Mouse (Mus musculus): ENCODE measurements around the gene BC053393. TPM values are rescaled to one million over a fixed set of nuclear protein-coding genes. Genes with fewer than 3 reads are reported as not detected.

Gene BC053393
- polyA plus RNA-seq (2016; fragmentation: Nextera tagmentation; extraction: Ambion mirVana): not detected in 2 replicates

DNA sequence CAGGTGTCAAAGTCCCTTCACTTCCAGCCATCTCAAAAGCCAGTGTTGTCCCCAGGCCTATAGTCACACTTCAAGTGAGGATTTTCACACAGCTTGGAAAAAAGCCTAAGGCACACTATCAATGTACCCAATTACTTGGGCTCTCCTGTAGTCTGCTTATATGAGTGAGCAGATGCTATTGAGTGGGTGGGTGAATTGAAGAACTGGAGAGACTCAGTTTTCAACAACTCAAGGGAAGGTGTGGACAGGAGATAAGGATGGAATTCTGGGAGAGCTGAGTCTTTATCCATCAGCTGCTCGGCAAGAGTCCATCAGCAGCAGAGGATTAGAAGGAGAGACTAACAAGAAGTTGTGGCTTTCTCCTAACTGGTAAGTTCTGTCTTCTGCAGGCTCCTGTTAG lies at the start of gene BC053393:
TSS of gene BC053393 (plus strand) at position 210 of the 400 bp plus-strand sequence.
- 77% methylated on average over 1 of the region's 1 CpGs for WGBS
- H3K27me3 ChIP-seq (ENCODE audit: insufficient read depth, poor library complexity, severe bottlenecking): no peaks in the 10 kb centered on the region

GRCm38 (mm10) chr11:46522719-46523118 lies 48.6 kb upstream of the BC053393 start:
- H3K4me3 ChIP-seq: no peak overlapping the region
- H3K9me3 ChIP-seq: no peaks in the 10 kb centered on the region
- WGBS: 74% methylated on average over 3 of the region's 3 CpGs
- no peaks in the 10 kb centered on the region for H3K36me3 ChIP-seq
- no peaks in the 10 kb centered on the region for H3K4me1 ChIP-seq (replicated peaks)
- no peak overlapping the region for H3K27ac ChIP-seq
- H3K27me3 ChIP-seq (ENCODE audit: insufficient read depth, poor library complexity, severe bottlenecking): no peaks in the 10 kb centered on the region
- no peak for DNase-seq (ENCODE audit: low spot score)

More for the DNA sequence above, at the start of gene BC053393:
- Histone ChIP-seq H3K9me3 (no peaks in the 10 kb centered on the region), H3K4me3 (no peak within 1 kb of the TSS), H3K36me3 (no peaks in the 10 kb centered on the region), H3K27ac (no peak within 1 kb of the TSS), H3K4me1 (replicated peaks) (no peaks in the 10 kb centered on the region)
- DNase-seq (ENCODE audit: low spot score): no peak

GRCm38 (mm10) chr11:46523912-46524311 lies 47.4 kb upstream of the BC053393 start, which contains the start of gene Gm12169:
Gene Gm12169 (plus strand): TSS chr11:46524212.
- Histone ChIP-seq H3K27me3 (ENCODE audit: insufficient read depth, poor library complexity, severe bottlenecking) (no peaks in the 10 kb centered on the region), H3K9me3 (no peaks in the 10 kb centered on the region), H3K36me3 (no peaks in the 10 kb centered on the region), H3K4me1 (replicated peaks) (no peaks in the 10 kb centered on the region), H3K4me3 (no peak within 1 kb of the TSS), H3K27ac (no peak within 1 kb of the TSS)
- DNase-seq (ENCODE audit: low spot score): no peak
- WGBS: 87% methylated on average over 2 of the region's 2 CpGs

GRCm38 (mm10) chr11:46530149-46530548 lies 41.2 kb upstream of the BC053393 start:
- WGBS: 83% methylated on average over 4 of the region's 4 CpGs
- DNase-seq (ENCODE audit: low spot score): no peak
- no peak overlapping the region for H3K4me3 ChIP-seq
- no peak overlapping the region for H3K27ac ChIP-seq
- H3K36me3 ChIP-seq: no peaks in the 10 kb centered on the region
- no peaks in the 10 kb centered on the region for H3K9me3 ChIP-seq
- H3K27me3 ChIP-seq (ENCODE audit: insufficient read depth, poor library complexity, severe bottlenecking): no peaks in the 10 kb centered on the region
- H3K4me1 ChIP-seq (replicated peaks): no peaks in the 10 kb centered on the region; the same call in 1 of the 2 replicates

- Histone ChIP-seq H3K27me3 (ENCODE audit: insufficient read depth, poor library complexity, severe bottlenecking) (no peaks in the 10 kb centered on the region), H3K4me1 (replicated peaks) (no peaks in the 10 kb centered on the region), H3K4me3 (no peak overlapping the region), H3K36me3 (no peaks in the 10 kb centered on the region), H3K27ac (no peak overlapping the region), H3K9me3 (no peaks in the 10 kb centered on the region)
- 71% methylated on average over 4 of the region's 4 CpGs for WGBS
- no peak for DNase-seq (ENCODE audit: low spot score)
Measured at GRCm38 (mm10) chr11:46536978-46537377, 34.4 kb upstream of the BC053393 start.

DNA sequence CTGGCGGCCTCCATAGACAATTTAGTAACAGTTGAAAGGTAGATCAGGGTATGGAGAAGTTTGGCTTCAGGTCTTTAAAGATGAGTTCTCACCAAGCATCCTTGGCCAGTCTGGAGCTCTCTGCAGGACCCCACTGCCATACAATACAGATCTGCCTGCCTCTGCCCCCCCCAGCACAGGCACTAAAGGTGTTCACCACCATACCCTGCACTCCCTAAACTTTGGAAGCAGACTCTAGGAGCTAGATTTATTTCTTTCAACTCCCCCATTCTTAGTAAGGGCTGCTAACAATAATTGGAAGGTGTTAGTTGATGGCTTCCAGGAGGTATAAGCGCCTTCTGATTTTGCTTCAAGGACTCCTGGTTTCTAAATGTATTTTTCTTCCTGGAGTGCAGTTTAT lies 27.8 kb upstream of the BC053393 start:
- Histone ChIP-seq H3K4me3 (no peak overlapping the region), H3K27me3 (ENCODE audit: insufficient read depth, poor library complexity, severe bottlenecking) (no peaks in the 10 kb centered on the region), H3K36me3 (no peaks in the 10 kb centered on the region), H3K9me3 (no peaks in the 10 kb centered on the region), H3K4me1 (replicated peaks) (no peaks in the 10 kb centered on the region), H3K27ac (no peak overlapping the region)
- no peak for DNase-seq (ENCODE audit: low spot score)
- WGBS: 86% methylated on average over 2 of the region's 2 CpGs

DNA sequence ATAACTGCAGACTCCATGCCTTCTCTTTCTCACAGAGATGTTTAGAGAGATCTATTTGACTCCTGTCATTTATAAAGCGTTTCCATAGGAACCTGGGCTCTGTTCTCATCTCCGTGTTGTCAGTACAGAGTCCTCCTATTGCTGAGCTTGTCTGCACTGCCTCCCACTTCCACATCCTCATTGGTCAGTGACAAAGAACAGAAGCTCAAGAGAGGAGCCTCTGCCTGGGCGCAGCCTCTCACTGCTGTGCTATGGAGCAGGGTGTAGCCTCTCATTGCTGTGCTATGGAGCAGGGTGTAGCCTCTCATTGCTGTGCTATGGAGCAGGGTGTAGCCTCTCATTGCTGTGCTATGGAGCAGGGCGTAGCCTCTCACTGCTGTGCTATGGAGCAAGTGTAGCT lies 21.6 kb upstream of the BC053393 start:
- WGBS: 81% methylated on average over 4 of the region's 4 CpGs
- Histone ChIP-seq H3K36me3 (no peaks in the 10 kb centered on the region), H3K4me3 (no peak overlapping the region), H3K4me1 (replicated peaks) (no peaks in the 10 kb centered on the region), H3K9me3 (no peaks in the 10 kb centered on the region), H3K27me3 (ENCODE audit: insufficient read depth, poor library complexity, severe bottlenecking) (no peaks in the 10 kb centered on the region), H3K27ac (no peak overlapping the region)
- DNase-seq (ENCODE audit: low spot score): no peak

DNA sequence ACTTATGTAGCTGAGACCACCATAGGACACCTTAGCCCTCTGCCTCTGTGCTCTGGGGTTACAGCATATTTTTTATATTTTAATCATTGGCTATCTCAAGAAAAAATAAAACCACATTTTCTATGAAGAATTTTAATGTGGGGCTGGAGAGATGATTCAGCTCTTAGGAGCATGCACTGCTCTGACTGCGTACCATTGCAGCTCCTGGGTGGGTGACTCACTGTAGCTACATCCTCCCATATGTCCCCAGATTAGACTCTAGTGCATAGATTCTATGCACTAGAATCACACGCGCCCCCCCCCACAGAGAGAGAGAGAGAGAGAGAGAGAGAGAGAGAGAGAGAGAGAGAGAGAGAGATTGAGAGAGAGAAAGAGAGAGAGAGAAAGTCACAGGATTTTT lies 18.6 kb upstream of the BC053393 start:
- Histone ChIP-seq H3K4me3 (no peak overlapping the region), H3K9me3 (no peaks in the 10 kb centered on the region), H3K27me3 (ENCODE audit: insufficient read depth, poor library complexity, severe bottlenecking) (no peaks in the 10 kb centered on the region), H3K4me1 (replicated peaks) (no peaks in the 10 kb centered on the region), H3K27ac (no peak overlapping the region), H3K36me3 (no peaks in the 10 kb centered on the region)
- DNase-seq (ENCODE audit: low spot score): no peak
- 90% methylated on average over 3 of the region's 3 CpGs for WGBS

DNA sequence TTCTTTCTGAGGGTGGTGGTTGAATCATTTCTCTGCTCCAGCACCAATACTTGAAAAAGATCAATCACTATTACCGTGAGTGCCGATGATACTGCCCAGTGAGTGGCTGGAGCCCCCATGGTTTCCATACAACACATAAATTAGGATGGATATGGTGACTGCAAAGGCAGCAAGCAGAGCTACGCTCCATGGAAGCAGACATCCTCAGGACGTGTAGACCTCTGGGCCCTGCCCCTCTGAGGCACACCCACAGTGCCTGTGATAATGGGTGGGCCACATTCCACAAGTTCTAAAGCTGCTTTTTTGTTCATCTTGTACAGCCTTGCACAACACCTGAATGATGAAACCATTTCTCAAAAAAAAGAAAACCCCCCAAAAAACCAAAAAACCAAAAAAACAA lies 10.2 kb upstream of the BC053393 start:
- Histone ChIP-seq H3K4me3 (no peak overlapping the region), H3K27me3 (ENCODE audit: insufficient read depth, poor library complexity, severe bottlenecking) (no peaks in the 10 kb centered on the region), H3K36me3 (no peaks in the 10 kb centered on the region), H3K4me1 (replicated peaks) (no peaks in the 10 kb centered on the region), H3K9me3 (no peaks in the 10 kb centered on the region), H3K27ac (no peak overlapping the region)
- no peak for DNase-seq (ENCODE audit: low spot score)
- WGBS: 84% methylated on average over 4 of the region's 4 CpGs

- DNase-seq (ENCODE audit: low spot score): no peak
- H3K4me3 ChIP-seq: no peak overlapping the region
- no peaks in the 10 kb centered on the region for H3K9me3 ChIP-seq
- no peaks in the 10 kb centered on the region for H3K27me3 ChIP-seq (ENCODE audit: insufficient read depth, poor library complexity, severe bottlenecking)
- H3K36me3 ChIP-seq: no peaks in the 10 kb centered on the region
- 85% methylated on average over 1 of the region's 1 CpGs for WGBS
- no peaks in the 10 kb centered on the region for H3K4me1 ChIP-seq (replicated peaks)
- no peak overlapping the region for H3K27ac ChIP-seq
Measured at GRCm38 (mm10) chr11:46564671-46565070, 6.7 kb upstream of the BC053393 start.

- H3K9me3 ChIP-seq: no peaks in the 10 kb centered on the region
- no peaks in the 10 kb centered on the region for H3K4me1 ChIP-seq (replicated peaks)
- no peaks in the 10 kb centered on the region for H3K27me3 ChIP-seq (ENCODE audit: insufficient read depth, poor library complexity, severe bottlenecking)
- DNase-seq (ENCODE audit: low spot score): no peak
- no peak overlapping the region for H3K4me3 ChIP-seq
- H3K27ac ChIP-seq: no peak overlapping the region
- WGBS: 91% methylated on average over 2 of the region's 2 CpGs
- no peaks in the 10 kb centered on the region for H3K36me3 ChIP-seq
Measured at GRCm38 (mm10) chr11:46565967-46566366, 5.4 kb upstream of the BC053393 start.

GRCm38 (mm10) chr11:46569107-46569506 lies 2.2 kb upstream of the BC053393 start:
- Histone ChIP-seq H3K4me3 (no peak overlapping the region), H3K27ac (no peak overlapping the region), H3K27me3 (ENCODE audit: insufficient read depth, poor library complexity, severe bottlenecking) (no peaks in the 10 kb centered on the region), H3K36me3 (no peaks in the 10 kb centered on the region), H3K4me1 (replicated peaks) (no peaks in the 10 kb centered on the region), H3K9me3 (no peaks in the 10 kb centered on the region)
- DNase-seq (ENCODE audit: low spot score): no peak
- WGBS: 81% methylated on average over 1 of the region's 1 CpGs

DNA sequence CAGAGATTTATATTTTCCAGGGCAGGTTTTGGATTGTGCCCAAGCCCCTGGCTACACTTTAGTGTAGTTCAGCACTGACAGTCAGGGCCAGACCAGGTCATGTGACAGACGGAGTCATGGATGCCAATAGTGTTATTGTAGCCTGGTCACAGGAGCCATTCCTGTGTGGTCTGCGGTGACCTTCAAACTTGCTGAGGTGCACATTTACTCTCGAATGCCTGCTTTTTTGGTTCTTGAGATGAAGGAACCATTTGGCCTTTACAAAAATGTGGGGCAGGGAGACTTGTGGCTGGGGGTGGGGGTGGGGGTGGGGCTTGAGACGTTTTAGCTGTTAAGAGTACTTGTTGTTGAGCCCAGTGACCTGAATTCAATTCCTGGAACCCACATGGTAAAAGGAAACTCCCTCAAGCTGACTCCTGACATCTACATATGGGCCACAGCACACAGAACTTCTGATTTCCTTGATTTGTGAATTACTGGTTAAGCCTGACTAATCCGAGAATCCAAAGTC lies 7.5 kb downstream of the BC053393 start:
- Histone ChIP-seq H3K36me3 (no peaks in the 10 kb centered on the region), H3K4me3 (no peak overlapping the region), H3K27ac (no peak overlapping the region), H3K4me1 (replicated peaks) (no peaks in the 10 kb centered on the region), H3K9me3 (no peaks in the 10 kb centered on the region), H3K27me3 (ENCODE audit: insufficient read depth, poor library complexity, severe bottlenecking) (no peaks in the 10 kb centered on the region)
- 69% methylated on average over 5 of the region's 5 CpGs for WGBS
- DNase-seq (ENCODE audit: low spot score): no peak

DNA sequence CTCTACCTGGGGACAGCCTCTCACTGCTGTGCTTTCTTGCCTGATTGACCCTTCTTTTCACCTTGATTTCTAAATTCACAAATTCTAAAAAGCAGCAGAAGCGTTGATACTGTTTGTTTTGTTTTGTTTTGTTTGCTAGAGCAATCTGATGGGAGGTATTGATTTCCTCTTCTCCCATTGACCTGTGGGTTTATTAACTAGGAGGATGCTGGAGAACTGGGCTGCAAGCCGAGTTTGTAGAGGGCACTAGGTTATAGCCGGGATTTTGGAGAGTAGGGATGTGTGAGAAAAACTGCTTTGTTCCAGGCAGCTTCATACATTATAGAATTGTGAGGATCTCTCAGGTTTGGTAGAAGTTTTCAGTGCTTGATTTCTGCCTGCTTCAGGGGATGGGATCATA lies 9.1 kb downstream of the BC053393 start:
- Histone ChIP-seq H3K4me1 (replicated peaks) (no peaks in the 10 kb centered on the region), H3K4me3 (no peak overlapping the region), H3K27me3 (ENCODE audit: insufficient read depth, poor library complexity, severe bottlenecking) (no peaks in the 10 kb centered on the region), H3K36me3 (no peaks in the 10 kb centered on the region), H3K27ac (no peak overlapping the region), H3K9me3 (no peaks in the 10 kb centered on the region)
- 92% methylated on average over 3 of the region's 3 CpGs for WGBS
- DNase-seq (ENCODE audit: low spot score): no peak
